Mouse (Mus musculus): Measurements from ENCODE around the gene Ddx27. TPM values are rescaled to one million over a fixed set of nuclear protein-coding genes. Genes with fewer than 3 reads are reported as not detected.
A peak's percentile ranks its signal among the peaks of the same experiment; 100 is the strongest.
"Not testable (repeated sequence)": the region's sequence is repeated elsewhere in the genome, so short reads cannot be mapped to it uniquely, and the experiment has no call there.

Gene Ddx27
- polyA plus RNA-seq, 1 experiment from 2014 or later, result 40.3 TPM

- WGBS, result 41% methylated on average over 8 of the region's 8 CpGs
- ATAC-seq, result peak; percentile 28; the same call in 1 of the 2 replicates
- Histone ChIP-seq H3K4me2 (replicated peaks) (peak overlapping the region; percentile 86), H3K27me3 (no peaks in the 10 kb centered on the region), H3K4me3 (replicated peaks) (peak overlapping the region; percentile 96), H3K27ac (peak overlapping the region; percentile 66), H3K36me3 (no peaks in the 10 kb centered on the region), H3K4me1 (replicated peaks) (peaks cover 40% of the 10 kb centered on the region), H3K9ac (replicated peaks) (peak overlapping the region; percentile 64), H3K9me3 (no peaks in the 10 kb centered on the region)
Measured at GRCm38 (mm10) chr2:166996533-166996894, 18.5 kb upstream of the Ddx27 start.

GRCm38 (mm10) chr2:167001486-167001885 lies 13.5 kb upstream of the Ddx27 start:
- H3K4me1 ChIP-seq (replicated peaks), result peaks cover 4% of the 10 kb centered on the region; the same call in 1 of the 2 replicates
- ATAC-seq, result no peak
- H3K4me3 ChIP-seq (replicated peaks), result no peak overlapping the region
- H3K27ac ChIP-seq, result no peak overlapping the region
- no peaks in the 10 kb centered on the region for H3K27me3 ChIP-seq
- H3K4me2 ChIP-seq (replicated peaks), result no peak overlapping the region
- H3K9ac ChIP-seq (replicated peaks), result no peak overlapping the region
- no peaks in the 10 kb centered on the region for H3K36me3 ChIP-seq
- no peaks in the 10 kb centered on the region for H3K9me3 ChIP-seq
- WGBS, result 79% methylated on average over 9 of the region's 9 CpGs

- H3K9me3 ChIP-seq, result no peaks in the 10 kb centered on the region
- H3K4me3 ChIP-seq (replicated peaks), result no peak overlapping the region
Measured at GRCm38 (mm10) chr2:167004099-167004854, 10.7 kb upstream of the Ddx27 start.

GRCm38 (mm10) chr2:167006355-167006754 lies 8.6 kb upstream of the Ddx27 start:
- WGBS, result 87% methylated on average over 2 of the region's 2 CpGs
- H3K4me3 ChIP-seq (replicated peaks), result no peak overlapping the region
- no peaks in the 10 kb centered on the region for H3K27me3 ChIP-seq
- ATAC-seq, result no peak
- no peak overlapping the region for H3K9ac ChIP-seq (replicated peaks)
- H3K27ac ChIP-seq, result no peak overlapping the region
- no peak overlapping the region for H3K4me2 ChIP-seq (replicated peaks)
- H3K4me1 ChIP-seq (replicated peaks), result no peaks in the 10 kb centered on the region
- no peaks in the 10 kb centered on the region for H3K9me3 ChIP-seq
- no peaks in the 10 kb centered on the region for H3K36me3 ChIP-seq

More at GRCm38 (mm10) chr2:167004099-167004854, 10.7 kb upstream of the Ddx27 start:
- no peak overlapping the region for H3K4me2 ChIP-seq (replicated peaks)
- H3K27ac ChIP-seq, result no peak overlapping the region
- H3K9ac ChIP-seq (replicated peaks), result no peak overlapping the region
- ATAC-seq, result no peak
- H3K4me1 ChIP-seq (replicated peaks), result no peaks in the 10 kb centered on the region
- 48% methylated on average over 8 of the region's 8 CpGs for WGBS
- H3K27me3 ChIP-seq, result no peaks in the 10 kb centered on the region
- no peaks in the 10 kb centered on the region for H3K36me3 ChIP-seq

GRCm38 (mm10) chr2:167007001-167007491 lies 7.9 kb upstream of the Ddx27 start:
- H3K4me2 ChIP-seq (replicated peaks), result no peak overlapping the region
- no peak overlapping the region for H3K4me3 ChIP-seq (replicated peaks)
- H3K4me1 ChIP-seq (replicated peaks), result no peaks in the 10 kb centered on the region
- no peak overlapping the region for H3K27ac ChIP-seq
- WGBS, result 79% methylated on average over 13 of the region's 13 CpGs
- no peak for ATAC-seq
- H3K36me3 ChIP-seq, result no peaks in the 10 kb centered on the region
- H3K9me3 ChIP-seq, result no peaks in the 10 kb centered on the region
- no peaks in the 10 kb centered on the region for H3K27me3 ChIP-seq
- no peak overlapping the region for H3K9ac ChIP-seq (replicated peaks)

GRCm38 (mm10) chr2:167007565-167007964 lies 7.4 kb upstream of the Ddx27 start:
- H3K9me3 ChIP-seq; H3K27me3 ChIP-seq; H3K4me3 ChIP-seq (replicated peaks); H3K36me3 ChIP-seq; H3K9ac ChIP-seq (replicated peaks); ATAC-seq; H3K4me2 ChIP-seq (replicated peaks); H3K4me1 ChIP-seq (replicated peaks); H3K27ac ChIP-seq: not testable (repeated sequence)
- 80% methylated on average over 4 of the region's 4 CpGs for WGBS

GRCm38 (mm10) chr2:167009483-167009882 lies 5.5 kb upstream of the Ddx27 start:
- WGBS, result 77% methylated on average over 4 of the region's 4 CpGs
- H3K36me3 ChIP-seq, result no peaks in the 10 kb centered on the region
- H3K27ac ChIP-seq, result no peak overlapping the region
- no peaks in the 10 kb centered on the region for H3K9me3 ChIP-seq
- no peak overlapping the region for H3K9ac ChIP-seq (replicated peaks)
- ATAC-seq, result no peak
- no peak overlapping the region for H3K4me3 ChIP-seq (replicated peaks)
- H3K4me2 ChIP-seq (replicated peaks), result no peak overlapping the region
- H3K27me3 ChIP-seq, result no peaks in the 10 kb centered on the region
- peaks cover under 1% of the 10 kb centered on the region for H3K4me1 ChIP-seq (replicated peaks)

GRCm38 (mm10) chr2:167010546-167010945 lies 4.4 kb upstream of the Ddx27 start:
- no peak overlapping the region for H3K4me3 ChIP-seq (replicated peaks)
- WGBS, result 91% methylated on average over 3 of the region's 3 CpGs
- peaks cover 5% of the 10 kb centered on the region for H3K4me1 ChIP-seq (replicated peaks)
- no peak overlapping the region for H3K27ac ChIP-seq
- no peak for ATAC-seq
- no peaks in the 10 kb centered on the region for H3K36me3 ChIP-seq
- no peaks in the 10 kb centered on the region for H3K27me3 ChIP-seq
- H3K4me2 ChIP-seq (replicated peaks), result no peak overlapping the region
- no peaks in the 10 kb centered on the region for H3K9me3 ChIP-seq
- no peak overlapping the region for H3K9ac ChIP-seq (replicated peaks)

- Histone ChIP-seq H3K36me3 (peaks cover 27% of the 10 kb centered on the region), H3K9me3 (no peaks in the 10 kb centered on the region), H3K4me1 (replicated peaks) (peaks cover 21% of the 10 kb centered on the region), H3K27me3 (no peaks in the 10 kb centered on the region), H3K9ac (replicated peaks) (peak overlapping the region; percentile 85), H3K27ac (peak overlapping the region; percentile 73; the same call in 1 of the 2 replicates), H3K4me3 (replicated peaks) (peak overlapping the region; percentile 93), H3K4me2 (replicated peaks) (peak overlapping the region; percentile 99)
- ATAC-seq, result no peak; the same call in 1 of the 2 replicates
- under 1% methylated on average over 11 of the region's 21 CpGs for WGBS
Measured at GRCm38 (mm10) chr2:167015382-167015718, 357 bp downstream of the Ddx27 start.

- Histone ChIP-seq H3K4me2 (replicated peaks) (no peak overlapping the region), H3K36me3 (peaks cover 64% of the 10 kb centered on the region), H3K9me3 (no peaks in the 10 kb centered on the region), H3K27ac (no peak overlapping the region), H3K27me3 (no peaks in the 10 kb centered on the region), H3K4me1 (replicated peaks) (peaks cover 21% of the 10 kb centered on the region), H3K9ac (replicated peaks) (no peak overlapping the region), H3K4me3 (replicated peaks) (no peak overlapping the region)
- WGBS, result 97% methylated on average over 10 of the region's 10 CpGs
- ATAC-seq, result no peak
Measured at GRCm38 (mm10) chr2:167019396-167019795, 4.4 kb downstream of the Ddx27 start.

GRCm38 (mm10) chr2:167028553-167028952 lies 13.6 kb downstream of the Ddx27 start:
- H3K36me3 ChIP-seq, result peaks cover 89% of the 10 kb centered on the region
- no peaks in the 10 kb centered on the region for H3K4me1 ChIP-seq (replicated peaks)
- no peak overlapping the region for H3K9ac ChIP-seq (replicated peaks)
- H3K4me3 ChIP-seq (replicated peaks), result no peak overlapping the region
- no peak overlapping the region for H3K27ac ChIP-seq
- H3K4me2 ChIP-seq (replicated peaks), result no peak overlapping the region
- no peaks in the 10 kb centered on the region for H3K27me3 ChIP-seq
- H3K9me3 ChIP-seq, result no peaks in the 10 kb centered on the region
- 98% methylated on average over 7 of the region's 7 CpGs for WGBS
- no peak for ATAC-seq

GRCm38 (mm10) chr2:167030507-167030906 lies 15.5 kb downstream of the Ddx27 start:
- Histone ChIP-seq H3K9me3 (no peaks in the 10 kb centered on the region), H3K27me3 (no peaks in the 10 kb centered on the region), H3K36me3 (peaks cover 92% of the 10 kb centered on the region), H3K4me3 (replicated peaks) (no peak overlapping the region), H3K9ac (replicated peaks) (no peak overlapping the region), H3K27ac (no peak overlapping the region), H3K4me1 (replicated peaks) (no peaks in the 10 kb centered on the region), H3K4me2 (replicated peaks) (no peak overlapping the region)
- WGBS, result 96% methylated on average over 4 of the region's 4 CpGs
- ATAC-seq, result no peak

- H3K9me3 ChIP-seq, result no peaks in the 10 kb centered on the region
- WGBS, result 94% methylated on average over 12 of the region's 12 CpGs
- no peak overlapping the region for H3K9ac ChIP-seq (replicated peaks)
- peaks cover 97% of the 10 kb centered on the region for H3K36me3 ChIP-seq
- H3K27me3 ChIP-seq, result no peaks in the 10 kb centered on the region
- no peak overlapping the region for H3K4me3 ChIP-seq (replicated peaks)
- H3K4me2 ChIP-seq (replicated peaks), result no peak overlapping the region
- no peak overlapping the region for H3K27ac ChIP-seq
- no peak for ATAC-seq
- H3K4me1 ChIP-seq (replicated peaks), result no peaks in the 10 kb centered on the region
Measured at GRCm38 (mm10) chr2:167037710-167038109, 22.7 kb downstream of the Ddx27 start.

All from midbrain, embryonic 13.5 days (tissue).